Mouse (Mus musculus) right cerebral cortex, postnatal 10 days (tissue): ENCODE results near the gene Znrf2.

Source experiments
- DNase-seq, 2 experiments: peaks; one replicate each; pipeline ENCODE4 v3.0.0; 2021; ENCODE audit warnings: low spot score in 2 of 2

Znrf2 gene

GRCm38 (mm10) chr6:54914977-54915376 is 98.3 kb downstream of the Znrf2 start:
- DNase-seq = peak in 1 of 2 experiments; percentile 12

- DNase-seq = peak in 1 of 2 experiments; percentile 11
Measured at GRCm38 (mm10) chr6:54916163-54916562, 99.4 kb downstream of the Znrf2 start.

- no peak for DNase-seq
Measured at GRCm38 (mm10) chr6:54916941-54917340, 100.2 kb downstream of the Znrf2 start.

GRCm38 (mm10) chr6:54917523-54917922 is 100.8 kb downstream of the Znrf2 start:
- peak; percentile 46 to 62 for DNase-seq

- peak in 1 of 2 experiments; percentile 4 for DNase-seq
Measured at GRCm38 (mm10) chr6:54918521-54918920, 101.8 kb downstream of the Znrf2 start.

- peak in 1 of 2 experiments; percentile 14 for DNase-seq
Measured at GRCm38 (mm10) chr6:54924538-54924937, 107.8 kb downstream of the Znrf2 start.

- no peak for DNase-seq
Measured at GRCm38 (mm10) chr6:54925736-54926440, 109.2 kb downstream of the Znrf2 start.

- DNase-seq = no peak
Measured at GRCm38 (mm10) chr6:54926899-54927298, 110.2 kb downstream of the Znrf2 start.

GRCm38 (mm10) chr6:54927946-54928345 is 111.2 kb downstream of the Znrf2 start:
- no peak for DNase-seq

GRCm38 (mm10) chr6:54931641-54932040 is 114.9 kb downstream of the Znrf2 start:
- DNase-seq = no peak

GRCm38 (mm10) chr6:54932526-54932925 is 115.8 kb downstream of the Znrf2 start:
- no peak for DNase-seq

- DNase-seq = peak in 1 of 2 experiments; percentile 6
Measured at GRCm38 (mm10) chr6:54933216-54933615, 116.5 kb downstream of the Znrf2 start.

- DNase-seq = peak in 1 of 2 experiments; percentile 17
Measured at GRCm38 (mm10) chr6:54933866-54934265, 117.2 kb downstream of the Znrf2 start.

- peak in 1 of 2 experiments; percentile 4 for DNase-seq
Measured at GRCm38 (mm10) chr6:54934313-54934712, 117.6 kb downstream of the Znrf2 start.

GRCm38 (mm10) chr6:54934930-54935329 is 118.2 kb downstream of the Znrf2 start:
- DNase-seq = no peak

GRCm38 (mm10) chr6:54936496-54936895 is 119.8 kb downstream of the Znrf2 start:
- DNase-seq = no peak

GRCm38 (mm10) chr6:54939631-54940030 is 122.9 kb downstream of the Znrf2 start:
- no peak for DNase-seq

- DNase-seq = no peak
Measured at GRCm38 (mm10) chr6:54940126-54940525, 123.4 kb downstream of the Znrf2 start.

GRCm38 (mm10) chr6:54941149-54941548 is 124.4 kb downstream of the Znrf2 start:
- no peak for DNase-seq
